Mouse (Mus musculus) lung, postnatal 14 days (tissue): ENCODE measurements around the gene Retn.

Experiments used
- DNase-seq: peaks from one replicate; pipeline ENCODE4 v3.0.0; 2021

The Retn gene

DNA sequence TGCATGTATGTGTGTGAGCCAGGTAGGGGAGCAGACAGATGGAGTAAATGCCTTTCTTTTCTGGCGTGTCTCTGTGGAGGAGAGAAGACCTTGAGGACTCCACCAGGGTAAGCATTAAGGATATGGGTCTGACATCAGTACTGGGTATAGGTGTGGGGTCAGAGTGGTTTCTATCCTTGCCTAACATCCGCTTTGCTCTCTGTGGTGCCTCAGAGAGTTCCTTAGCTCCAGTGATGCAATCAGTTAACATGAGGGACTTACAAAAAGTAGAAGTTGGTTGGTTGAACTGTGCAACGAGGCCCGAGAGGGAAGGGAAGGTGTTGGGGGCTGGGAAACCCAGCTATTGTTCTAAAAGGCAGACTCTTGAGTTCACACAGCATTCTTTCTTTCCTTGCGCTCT lies 8.8 kb downstream of the Retn start:
- no peak for DNase-seq

DNA sequence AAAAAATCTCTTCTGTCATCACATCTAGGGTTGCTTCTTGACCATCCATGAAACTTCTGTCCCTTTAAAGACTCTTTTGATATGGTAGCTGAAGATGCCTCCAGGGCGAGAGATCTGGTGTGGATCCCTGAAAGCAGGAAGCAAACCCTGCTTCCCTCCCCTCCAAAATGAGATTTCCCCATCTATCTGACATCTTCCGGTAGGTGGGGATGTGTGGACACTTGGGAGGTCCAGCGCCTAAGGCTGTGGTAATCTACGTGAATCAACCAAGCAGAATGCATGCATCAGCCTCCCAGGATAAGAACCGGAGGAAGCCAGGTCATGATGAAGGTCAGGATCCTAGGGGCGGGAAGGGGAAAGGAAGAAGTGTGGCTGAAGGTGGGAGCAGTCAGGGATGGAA lies 9.9 kb downstream of the Retn start, which contains the start of gene Mcemp1:
Mcemp1 (plus strand) TSS at position 248 of the 400 bp plus-strand sequence.
- no peak for DNase-seq

DNA sequence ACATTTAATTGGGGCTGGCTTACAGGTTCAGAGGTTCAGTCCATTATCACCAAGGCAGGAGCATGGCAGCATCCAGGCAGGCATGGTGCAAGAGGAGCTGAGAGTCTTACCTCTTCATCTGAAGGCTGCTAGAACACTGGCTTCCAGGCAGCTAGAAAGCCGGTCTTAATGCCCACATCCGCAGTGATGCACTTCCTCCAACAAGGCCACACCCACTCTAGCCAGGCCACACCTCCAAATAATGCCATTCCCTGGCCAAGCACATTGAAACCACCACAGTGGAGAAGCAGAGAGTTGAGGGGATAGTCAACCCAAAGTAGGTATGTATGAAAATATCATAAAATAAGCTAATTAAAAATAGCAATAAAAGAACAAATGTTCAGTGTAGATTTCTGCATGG lies 14.8 kb downstream of the Retn start:
- DNase-seq: peak; percentile 37

GRCm38 (mm10) chr8:3671980-3672491 lies 16.5 kb downstream of the Retn start, which contains the start of gene Fcor:
TSS of gene Fcor (minus strand) at chr8:3672362.
- peak; percentile 89 for DNase-seq

- DNase-seq: no peak
Measured at GRCm38 (mm10) chr8:3674671-3675070, 19.1 kb downstream of the Retn start.

DNA sequence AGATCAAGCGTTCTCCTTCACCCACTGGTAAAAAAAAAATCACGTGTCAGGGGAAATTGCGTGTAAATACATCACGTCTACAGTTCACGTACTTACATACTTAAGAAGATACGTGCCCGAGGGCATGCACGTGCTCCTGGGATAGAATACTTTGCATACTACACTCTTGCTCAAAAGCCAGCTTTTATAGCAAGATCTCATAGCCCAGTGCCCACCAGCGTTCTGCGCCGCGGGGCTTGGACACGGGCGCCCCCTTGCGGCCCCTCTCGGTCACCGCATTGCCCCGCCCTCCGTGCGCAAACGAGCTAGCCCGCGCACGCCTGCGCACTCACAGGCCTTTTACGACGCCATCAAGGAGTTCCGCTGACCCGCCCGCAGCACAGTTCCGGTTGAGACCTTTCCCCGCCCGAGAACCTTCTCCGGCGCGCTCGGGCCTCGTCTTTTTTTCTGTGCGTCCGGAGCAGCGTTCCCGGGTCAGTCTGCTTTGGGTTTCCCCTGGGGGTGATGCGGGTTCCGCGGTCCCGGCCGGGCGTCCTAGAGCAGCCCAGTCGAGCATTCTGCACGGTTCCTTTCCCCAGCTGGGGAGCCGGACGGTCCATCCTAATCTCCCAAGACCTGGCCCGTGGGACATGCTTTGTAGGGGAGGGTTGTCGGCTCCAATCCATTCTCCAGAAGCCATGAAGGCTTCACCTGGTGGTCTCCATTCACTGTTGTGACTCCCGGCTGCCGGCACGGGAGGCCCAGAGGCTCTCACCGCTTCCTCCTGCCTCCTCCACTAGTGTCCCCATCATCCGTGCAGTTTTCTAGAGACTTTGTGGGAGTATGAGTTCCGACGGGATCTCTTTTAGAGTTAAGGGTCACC lies 20.8 kb downstream of the Retn start, which contains the start of gene Trappc5:
Trappc5 (plus strand) TSS at position 169 of the 862 bp plus-strand sequence.
- peak; percentile 94 for DNase-seq

DNA sequence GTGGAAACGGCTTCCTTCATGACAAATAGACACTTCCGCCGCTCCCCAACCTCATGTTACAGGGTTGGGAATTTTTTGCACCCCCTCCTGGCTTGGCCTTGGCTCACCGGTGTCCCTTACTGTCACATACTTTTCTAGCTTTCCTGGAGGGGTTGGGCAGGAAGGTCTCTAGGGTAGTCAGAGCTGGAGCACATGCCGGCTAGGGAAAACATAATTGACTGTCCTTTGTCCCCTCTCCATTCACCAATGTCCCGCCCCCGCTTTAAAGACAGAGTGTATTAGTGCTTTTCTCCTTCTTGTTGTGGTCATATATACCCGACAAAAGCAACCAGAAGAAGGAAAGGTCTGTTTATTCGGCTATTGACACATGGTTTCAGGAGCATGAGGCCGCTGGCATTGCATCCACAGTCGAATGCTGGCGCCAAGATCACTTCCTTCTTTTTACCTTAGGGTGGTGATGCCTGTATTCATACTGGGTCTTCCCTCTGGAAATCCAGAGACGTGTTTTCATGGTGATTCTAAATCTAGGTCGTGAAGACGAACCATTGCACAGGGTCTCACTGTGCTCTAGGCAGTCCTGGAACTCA lies 21.5 kb downstream of the Retn start:
- peak; percentile 14 for DNase-seq

DNA sequence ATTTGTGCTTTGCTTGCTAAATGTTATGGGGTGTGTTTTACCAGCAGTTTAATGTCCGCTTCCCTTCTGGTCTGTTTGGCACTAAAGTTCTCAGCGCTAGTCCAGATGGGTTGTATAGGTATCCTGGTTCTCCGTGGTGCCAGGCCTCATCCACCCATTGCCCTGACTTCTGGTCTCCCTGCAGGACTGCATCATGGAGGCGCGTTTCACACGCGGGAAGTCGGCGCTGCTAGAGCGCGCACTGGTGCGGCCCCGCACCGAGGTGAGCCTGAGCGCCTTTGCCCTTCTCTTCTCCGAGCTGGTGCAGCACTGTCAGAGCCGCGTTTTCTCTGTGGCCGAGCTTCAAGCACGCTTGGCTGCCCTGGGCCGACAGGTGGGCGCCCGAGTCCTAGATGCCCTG lies 23.3 kb downstream of the Retn start:
- DNase-seq: no peak

GRCm38 (mm10) chr8:3679236-3679635 lies 23.7 kb downstream of the Retn start:
- DNase-seq: no peak

GRCm38 (mm10) chr8:3679656-3680055 lies 24.1 kb downstream of the Retn start:
- peak; percentile 13 for DNase-seq

DNA sequence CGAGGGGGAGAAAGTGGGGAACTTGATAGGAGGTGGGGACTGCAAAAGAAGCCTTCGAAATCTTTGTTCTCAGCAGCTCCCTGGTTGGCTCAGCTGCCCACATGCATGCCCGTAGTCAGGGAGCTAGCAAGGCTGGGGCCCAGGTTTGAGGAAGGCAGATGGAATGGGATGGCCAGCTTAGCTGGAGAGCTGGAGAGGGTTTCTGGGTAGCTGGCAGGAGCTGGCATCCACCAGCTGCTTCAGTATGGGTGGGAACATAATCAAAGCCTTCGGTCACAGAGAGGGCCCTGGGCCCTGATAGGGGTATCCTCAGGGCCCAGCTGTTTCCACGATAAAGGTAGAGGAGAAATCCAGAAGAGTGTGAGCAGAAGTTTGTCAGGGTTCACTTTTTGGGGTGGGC lies 26.9 kb downstream of the Retn start:
- no peak for DNase-seq

DNA sequence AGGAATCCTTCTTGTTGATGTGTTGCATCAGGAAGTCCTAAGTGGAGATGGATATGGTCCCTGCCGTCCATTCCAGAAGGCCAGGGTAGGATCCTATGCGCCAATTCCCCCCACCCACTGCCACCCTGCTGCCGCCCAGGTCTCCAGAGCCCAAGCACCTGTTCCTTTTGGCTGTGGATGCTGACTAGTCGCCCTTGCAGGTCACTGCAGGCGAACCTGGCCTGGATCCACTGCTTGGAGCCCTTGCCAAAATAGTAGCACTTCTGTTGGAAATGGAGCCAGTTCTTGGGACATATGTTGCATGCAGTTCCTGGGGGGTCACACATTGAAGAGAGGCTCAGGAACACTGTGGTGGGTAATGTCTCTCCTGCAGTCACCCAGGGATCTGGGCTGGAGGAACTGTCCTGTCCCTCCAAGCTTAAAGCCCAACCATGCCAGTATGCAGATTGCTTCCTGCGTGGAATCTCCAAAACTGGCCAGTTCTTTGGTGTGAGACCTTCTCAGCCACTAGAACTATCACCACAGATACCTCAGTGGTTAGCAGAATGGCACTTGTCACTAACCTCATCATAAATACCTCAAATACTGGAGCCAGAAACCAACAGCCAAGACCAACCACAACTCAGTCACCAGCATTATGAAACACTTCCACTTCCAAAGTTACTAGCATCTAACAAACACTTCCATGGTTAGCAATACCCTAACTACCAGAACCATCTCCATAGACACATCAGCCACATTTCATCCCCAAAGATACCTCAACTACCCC lies 28.0 kb downstream of the Retn start:
- DNase-seq: no peak

DNA sequence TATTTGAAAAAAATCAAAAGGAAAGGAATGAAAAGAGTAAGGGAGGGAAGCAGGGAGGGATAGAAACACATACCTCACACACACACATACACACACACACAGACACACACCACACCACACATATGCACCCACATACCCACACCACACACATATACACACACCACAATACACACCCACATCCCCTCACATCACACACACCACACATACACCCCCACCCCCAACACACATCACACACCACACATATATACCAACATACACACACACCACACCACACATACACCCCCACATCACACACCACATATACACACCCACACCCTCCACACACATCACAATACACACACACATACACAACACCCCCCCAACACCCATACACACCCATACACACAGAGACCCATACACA lies 29.0 kb downstream of the Retn start:
- no peak for DNase-seq

GRCm38 (mm10) chr8:3685422-3685821 lies 29.9 kb downstream of the Retn start:
- no peak for DNase-seq

DNA sequence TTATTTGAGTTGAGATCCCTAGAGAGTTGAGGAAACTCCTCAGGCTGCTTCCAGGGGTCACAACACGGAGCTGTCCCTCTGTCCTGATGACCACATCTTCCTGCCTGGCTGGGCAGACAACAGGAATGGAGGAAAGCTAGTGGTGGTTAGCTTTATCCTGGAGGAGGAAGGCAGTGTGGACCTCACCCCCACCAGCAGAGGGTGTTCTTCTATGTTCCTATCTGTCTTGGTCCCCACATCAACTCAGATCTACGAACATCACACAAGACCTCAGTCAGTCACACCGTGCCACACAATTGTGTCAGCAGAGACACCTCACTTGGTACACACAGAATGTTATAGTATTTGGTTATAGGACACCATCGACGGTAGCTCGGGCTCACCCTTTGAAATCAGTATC lies 32.0 kb downstream of the Retn start:
- DNase-seq: no peak

DNA sequence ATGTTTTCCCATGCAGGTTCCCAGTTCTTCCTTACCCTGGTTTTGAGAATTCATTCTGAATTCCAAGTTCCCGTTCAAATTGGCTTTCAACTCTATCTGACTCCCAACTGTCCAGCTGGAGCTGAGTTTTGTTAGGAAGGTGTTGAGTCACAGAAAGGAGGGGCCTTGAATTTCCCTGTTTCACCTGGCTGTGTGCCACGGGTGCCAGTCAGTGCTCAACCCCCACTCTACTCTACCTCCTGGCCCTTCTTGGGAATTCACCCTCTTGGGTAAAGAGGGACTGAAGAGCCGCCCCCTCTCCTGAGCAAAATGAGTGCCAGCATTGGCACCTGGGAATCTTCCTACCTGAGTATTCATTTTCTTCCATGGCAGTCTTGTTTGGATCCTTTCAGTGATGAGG lies 35.2 kb downstream of the Retn start:
- DNase-seq: peak; percentile 5

GRCm38 (mm10) chr8:3694121-3694520 lies 38.6 kb downstream of the Retn start, which contains the start of gene Fcer2a:
TSS of gene Fcer2a (minus strand) at chr8:3694175.
- no peak for DNase-seq

- no peak for DNase-seq
Measured at GRCm38 (mm10) chr8:3701491-3701890, 45.9 kb downstream of the Retn start.

- peak; percentile 10 for DNase-seq
Measured at GRCm38 (mm10) chr8:3705711-3706110, 50.1 kb downstream of the Retn start.

GRCm38 (mm10) chr8:3707611-3708010 lies 52.0 kb downstream of the Retn start:
- DNase-seq: no peak
